Mouse (Mus musculus) MEL (cell line): ENCODE measurements around the gene Brip1. TPM values are rescaled to one million over a fixed set of nuclear protein-coding genes. Genes with fewer than 3 reads are reported as not detected.
A peak's percentile ranks its signal among the peaks of the same experiment; 100 is the strongest.

Experiments
- DNase-seq: peaks from one replicate; pipeline ENCODE4 v3.0.0; 2011; ENCODE audit warnings: low read depth, low spot score
- H3K27ac ChIP-seq: 2 replicates; pipeline ENCODE4 v1.5.1; 2012; ENCODE audit warnings: low read depth, mild to moderate bottlenecking, control low read depth, low read length, moderate library complexity; ENCODE audit not compliant: control insufficient read depth
- H3K27me3 ChIP-seq, 2 experiments: fragments of 150-350 bp in 1 of 2; sonication (generic) in 1 of 2; 2 replicates each; pipeline ENCODE4 v1.6.1; 2012; ENCODE audit warnings: low read length in 2 of 2, mild to moderate bottlenecking in 2 of 2, improper control_type of control experiment in 1 of 2, moderate library complexity in 1 of 2; ENCODE audit not compliant: insufficient read depth in 2 of 2, control insufficient read depth in 1 of 2
- H3K36me3 ChIP-seq, 2 experiments: 2 replicates each; pipeline ENCODE4 v1.6.1; 2012 to 2014; ENCODE audit warnings: low read length in 2 of 2, improper control_type of control experiment in 1 of 2, inconsistent platforms in 1 of 2, mild to moderate bottlenecking in 1 of 2; ENCODE audit not compliant: insufficient read depth in 2 of 2, control insufficient read depth in 1 of 2
- H3K4me1 ChIP-seq, 2 experiments: fragments of 150-350 bp in 1 of 2; sonication (generic) in 1 of 2; 2 replicates each; pipeline ENCODE4 v1.6.1; 2012; ENCODE audit warnings: low read length in 2 of 2, improper control_type of control experiment in 1 of 2, mild to moderate bottlenecking in 1 of 2; ENCODE audit not compliant: insufficient read depth in 2 of 2, control insufficient read depth in 1 of 2
- H3K4me3 ChIP-seq, 2 experiments: fragments of 150-350 bp in 1 of 2; sonication (generic) in 1 of 2; 2 replicates each; pipeline ENCODE4 v1.5.1; 2012; ENCODE audit warnings: low read depth in 2 of 2, low read length in 2 of 2, mild to moderate bottlenecking in 2 of 2, moderate library complexity in 2 of 2, control low read depth in 1 of 2, improper control_type of control experiment in 1 of 2; ENCODE audit not compliant: control insufficient read depth in 1 of 2, insufficient read depth in 1 of 2
- H3K79me2 ChIP-seq: 2 replicates; pipeline ENCODE4 v1.6.1; 2012; ENCODE audit warnings: mild to moderate bottlenecking, low read length, moderate library complexity; ENCODE audit not compliant: control insufficient read depth, poor library complexity, insufficient read depth
- H3K9ac ChIP-seq: 2 replicates; pipeline ENCODE4 v1.6.1; 2012; ENCODE audit warnings: low read depth, mild to moderate bottlenecking, control low read depth, low read length, moderate library complexity; ENCODE audit not compliant: control insufficient read depth, poor library complexity, severe bottlenecking
- H3K9me3 ChIP-seq: fragments of 150-350 bp; sonication (generic); replicated peaks from 2 replicates; pipeline ENCODE4 v1.6.1; 2012; ENCODE audit warnings: mild to moderate bottlenecking, low read length, improper control_type of control experiment, moderate library complexity; ENCODE audit not compliant: insufficient read depth
- CHD1 ChIP-seq: IDR thresholded peaks from 2 replicates; pipeline ENCODE4 v1.6.1; 2012; ENCODE audit warnings: low read depth, mild to moderate bottlenecking, inconsistent platforms, low read length, improper control_type of control experiment
- CTCF ChIP-seq, 3 experiments: IDR thresholded peaks in 2 of 3; conservative IDR thresholded peaks in 1 of 3; 2 replicates each; pipeline ENCODE4 v1.5.1; 2011 to 2012; ENCODE audit warnings: low read length in 3 of 3, low read depth in 2 of 3, mild to moderate bottlenecking in 2 of 3, improper control_type of control experiment in 1 of 3, inconsistent platforms in 1 of 3, mixed read lengths in 1 of 3, moderate library complexity in 1 of 3; ENCODE audit not compliant: control insufficient read depth in 1 of 3, insufficient read depth in 1 of 3, poor library complexity in 1 of 3, severe bottlenecking in 1 of 3
- E2F4 ChIP-seq: IDR thresholded peaks from 2 replicates; pipeline ENCODE4 v1.6.1; 2011; ENCODE audit warnings: low read depth, low read length, improper control_type of control experiment, borderline replicate concordance
- ELF1 ChIP-seq: IDR thresholded peaks from 2 replicates; pipeline ENCODE4 v1.6.1; 2014; ENCODE audit warnings: low read depth, mild to moderate bottlenecking, inconsistent platforms, low read length, improper control_type of control experiment, moderate library complexity
- EP300 ChIP-seq, 2 experiments: IDR thresholded peaks; 2 replicates each; pipeline ENCODE4 v1.6.1; 2011; ENCODE audit warnings: improper control_type of control experiment in 2 of 2, low read length in 2 of 2, low read depth in 1 of 2, mild to moderate bottlenecking in 1 of 2
- ETS1 ChIP-seq: IDR thresholded peaks from 2 replicates; pipeline ENCODE4 v1.6.1; 2012; ENCODE audit warnings: low read depth, mild to moderate bottlenecking, inconsistent platforms, low read length, improper control_type of control experiment, moderate library complexity
- GABPA ChIP-seq: IDR thresholded peaks from 2 replicates; pipeline ENCODE4 v1.6.1; 2012; ENCODE audit warnings: low read depth, mild to moderate bottlenecking, inconsistent platforms, low read length, improper control_type of control experiment, moderate library complexity
- GATA1 ChIP-seq: IDR thresholded peaks from 2 replicates; pipeline ENCODE4 v1.6.1; 2011; ENCODE audit warnings: low read depth, low read length, improper control_type of control experiment
- HCFC1 ChIP-seq: IDR thresholded peaks from 2 replicates; pipeline ENCODE4 v1.6.1; 2012; ENCODE audit warnings: low read depth, mild to moderate bottlenecking, inconsistent platforms, low read length, improper control_type of control experiment, moderate library complexity
- JUND ChIP-seq: IDR thresholded peaks from 2 replicates; pipeline ENCODE4 v1.6.1; 2011; ENCODE audit warnings: low read depth, mild to moderate bottlenecking, improper control_type of control experiment, low read length
- KAT2A ChIP-seq: conservative IDR thresholded peaks from 2 replicates; pipeline ENCODE4 v1.6.1; 2012; ENCODE audit warnings: low read depth, low read length, improper control_type of control experiment, inconsistent platforms
- MAX ChIP-seq: IDR thresholded peaks from 2 replicates; pipeline ENCODE4 v1.6.1; 2011; ENCODE audit warnings: low read length, improper control_type of control experiment
- MAZ ChIP-seq: IDR thresholded peaks from 2 replicates; pipeline ENCODE4 v1.6.1; 2012; ENCODE audit warnings: low read depth, mild to moderate bottlenecking, inconsistent platforms, low read length, improper control_type of control experiment
- MEF2A ChIP-seq: IDR thresholded peaks from 2 replicates; pipeline ENCODE4 v1.6.1; 2014; ENCODE audit warnings: low read depth, mild to moderate bottlenecking, inconsistent platforms, low read length, improper control_type of control experiment; ENCODE audit not compliant: poor library complexity, insufficient replicate concordance, severe bottlenecking; ENCODE audit errors: extremely low read depth
- MXI1 ChIP-seq: IDR thresholded peaks from 2 replicates; pipeline ENCODE4 v1.6.1; 2011; ENCODE audit warnings: mild to moderate bottlenecking, low read depth, low read length, improper control_type of control experiment
- MYB ChIP-seq: IDR thresholded peaks from 2 replicates; pipeline ENCODE4 v1.6.1; 2011; ENCODE audit warnings: mild to moderate bottlenecking, low read depth, low read length, improper control_type of control experiment
- MYC ChIP-seq: IDR thresholded peaks from 2 replicates; pipeline ENCODE4 v1.6.1; 2011; ENCODE audit warnings: low read depth, mild to moderate bottlenecking, low read length, improper control_type of control experiment, moderate library complexity
- NELFE ChIP-seq: IDR thresholded peaks from 2 replicates; pipeline ENCODE4 v1.6.1; 2011; ENCODE audit warnings: low read depth, low read length, improper control_type of control experiment
- NRF1 ChIP-seq: IDR thresholded peaks from 2 replicates; pipeline ENCODE4 v1.6.1; 2014; ENCODE audit warnings: low read depth, mild to moderate bottlenecking, inconsistent platforms, low read length, improper control_type of control experiment, moderate library complexity; ENCODE audit not compliant: poor library complexity, insufficient read depth, severe bottlenecking
- POLR2A ChIP-seq, 2 experiments: IDR thresholded peaks; 2 replicates each; pipeline ENCODE4 v1.6.1; 2011 to 2012; ENCODE audit warnings: low read length in 2 of 2, mild to moderate bottlenecking in 2 of 2, control low read depth in 1 of 2, improper control_type of control experiment in 1 of 2, low read depth in 1 of 2, moderate library complexity in 1 of 2; ENCODE audit not compliant: control insufficient read depth in 1 of 2, insufficient read depth in 1 of 2, poor library complexity in 1 of 2
- POLR2AphosphoS2 ChIP-seq: IDR thresholded peaks from 2 replicates; pipeline ENCODE4 v1.6.1; 2011; ENCODE audit warnings: low read length, improper control_type of control experiment
- POLR2AphosphoS5 ChIP-seq: IDR thresholded peaks from 2 replicates; pipeline ENCODE4 v1.6.1; 2012; ENCODE audit warnings: low read depth, borderline replicate concordance, mild to moderate bottlenecking, inconsistent platforms, low read length, moderate library complexity, mixed read lengths
- RCOR1 ChIP-seq: IDR thresholded peaks from 2 replicates; pipeline ENCODE4 v1.6.1; 2012; ENCODE audit warnings: low read depth, mild to moderate bottlenecking, inconsistent platforms, low read length, improper control_type of control experiment
- SIN3A ChIP-seq: IDR thresholded peaks from 2 replicates; pipeline ENCODE4 v1.6.1; 2012; ENCODE audit warnings: low read length, improper control_type of control experiment, inconsistent platforms
- TAL1 ChIP-seq: IDR thresholded peaks from 2 replicates; pipeline ENCODE4 v1.6.1; 2012; ENCODE audit warnings: mild to moderate bottlenecking, inconsistent platforms, low read length, moderate library complexity, mixed read lengths
- TBP ChIP-seq: IDR thresholded peaks from 2 replicates; pipeline ENCODE4 v1.8.0; 2011; ENCODE audit warnings: low read depth, low read length, improper control_type of control experiment
- TCF12 ChIP-seq: IDR thresholded peaks from 2 replicates; pipeline ENCODE4 v1.6.1; 2014; ENCODE audit warnings: low read depth, mild to moderate bottlenecking, inconsistent platforms, low read length, improper control_type of control experiment, moderate library complexity
- USF1 ChIP-seq: IDR thresholded peaks from 2 replicates; pipeline ENCODE4 v1.6.1; 2014; ENCODE audit warnings: low read depth, mild to moderate bottlenecking, inconsistent platforms, low read length, improper control_type of control experiment, moderate library complexity
- USF2 ChIP-seq, 2 experiments: IDR thresholded peaks; 2 replicates each; pipeline ENCODE4 v1.6.1; 2011 to 2012; ENCODE audit warnings: improper control_type of control experiment in 2 of 2, low read length in 2 of 2, borderline replicate concordance in 1 of 2, inconsistent platforms in 1 of 2, low read depth in 1 of 2, mild to moderate bottlenecking in 1 of 2; ENCODE audit not compliant: insufficient read depth in 1 of 2
- ZC3H11A ChIP-seq: IDR thresholded peaks from 2 replicates; pipeline ENCODE4 v1.6.1; 2012; ENCODE audit warnings: low read depth, mild to moderate bottlenecking, inconsistent platforms, low read length, improper control_type of control experiment
- ZKSCAN1 ChIP-seq: IDR thresholded peaks from 2 replicates; pipeline ENCODE4 v1.6.1; 2012; ENCODE audit warnings: low read depth, mild to moderate bottlenecking, inconsistent platforms, low read length, improper control_type of control experiment, moderate library complexity
- ZNF384 ChIP-seq: IDR thresholded peaks from 2 replicates; pipeline ENCODE4 v1.6.1; 2012; ENCODE audit warnings: low read depth, mild to moderate bottlenecking, inconsistent platforms, low read length, improper control_type of control experiment
- polyA plus RNA-seq, 2 experiments: library from polyadenylated mRNA; stranded (reverse) in 1 of 2; unstranded in 1 of 2; fragments of >175 nt in 1 of 2; fragments of >200 nt in 1 of 2; gene quantifications; 2 replicates each; pipeline versions ENCODE4 v1.2.1 to v1.2.4; 2012; ENCODE audit warnings: low replicate concordance in 2 of 2, low read depth in 1 of 2; ENCODE audit not compliant: insufficient read length in 2 of 2, insufficient read depth in 1 of 2, missing spikeins in 1 of 2
- total RNA-seq: library from RNA; depleted of rRNA; stranded (reverse); fragments of 300-350 nt; gene quantifications from 2 replicates; pipeline ENCODE4 v1.2.3, GENCODE M21; 2012

The Brip1 gene
- total and polyA plus RNA-seq, 3 experiments, result 13.4 to 20.9 (median 14.9) TPM

- Histone ChIP-seq H3K9ac (peak overlapping the region; percentile 92), H3K4me1 (peaks cover 7% of the 10 kb centered on the region in 2 experiments), H3K79me2 (peaks cover 41% of the 10 kb centered on the region), H3K4me3 (peak overlapping the region; percentile 73 to 99), H3K27ac (peak overlapping the region; percentile 89), H3K27me3 (no peaks in the 10 kb centered on the region), H3K9me3 (no peaks in the 10 kb centered on the region), H3K36me3 (peaks cover 4 to 15% of the 10 kb centered on the region in 2 experiments)
- no peak for DNase-seq
- TF ChIP-seq MAX, result no peak
- no peak for TF ChIP-seq TCF12
- TF ChIP-seq ELF1, result peak; percentile 63
- no peak for TF ChIP-seq TBP
- TF ChIP-seq NELFE, result no peak
- TF ChIP-seq CTCF (IDR thresholded peaks at IDR 0.05 in 2 of 3, conservative IDR thresholded peaks at IDR 0.05 in 1 of 3; ENCODE audit: control insufficient read depth in 1 of 3, insufficient read depth in 1 of 3, low read depth in 2 of 3, low read length in 3 of 3, poor library complexity in 1 of 3, severe bottlenecking in 1 of 3), result no peak
- TF ChIP-seq USF2 (IDR thresholded peaks at IDR 0.05; ENCODE audit: borderline replicate concordance in 1 of 2, insufficient read depth in 1 of 2, low read depth in 1 of 2, low read length in 2 of 2), result no peak
- TF ChIP-seq ZNF384, result no peak
- no peak for TF ChIP-seq RCOR1
- TF ChIP-seq USF1, result no peak
- no peak for TF ChIP-seq MEF2A
- no peak for TF ChIP-seq E2F4
- TF ChIP-seq HCFC1, result no peak; the same call in 1 of the 2 replicates
- TF ChIP-seq JUND, result no peak
- no peak; the same call in 1 of the 2 replicates for TF ChIP-seq SIN3A
- TF ChIP-seq KAT2A, result no peak
- no peak for TF ChIP-seq TAL1
- TF ChIP-seq GATA1, result peak; percentile 54
- no peak for TF ChIP-seq ZKSCAN1
- no peak for TF ChIP-seq MYB
- no peak for TF ChIP-seq GABPA
- TF ChIP-seq MYC, result 0 out of 2 replicates have a peak, but pooled peaks have one; percentile 18
- 0 out of 4 replicates have a peak, but pooled peaks of 1 of the 2 experiments have one; percentile 7 for TF ChIP-seq EP300 (IDR thresholded peaks at IDR 0.05; ENCODE audit: low read depth in 1 of 2, low read length in 2 of 2)
- TF ChIP-seq POLR2A (IDR thresholded peaks at IDR 0.05; ENCODE audit: control insufficient read depth in 1 of 2, insufficient read depth in 1 of 2, low read depth in 1 of 2, low read length in 2 of 2, poor library complexity in 1 of 2), result no peak; a peak in 1 of 4 replicates
- TF ChIP-seq CHD1, result no peak
- peak; percentile 8; the same call in 1 of the 2 replicates for TF ChIP-seq ETS1
- TF ChIP-seq ZC3H11A, result no peak
- TF ChIP-seq MXI1, result no peak
- TF ChIP-seq NRF1, result no peak
- TF ChIP-seq POLR2AphosphoS5, result no peak
- TF ChIP-seq MAZ, result peak; percentile 92
- no peak for TF ChIP-seq POLR2AphosphoS2
Measured at GRCm38 (mm10) chr11:86200460-86201021, 452 bp downstream of the Brip1 start.
